Mouse (Mus musculus) frontal cortex, adult (tissue): Measurements from ENCODE around the gene Phlpp2.
A peak's percentile ranks its signal among the peaks of the same experiment; 100 is the strongest.
"Not testable (repeated sequence)": the region's sequence is repeated elsewhere in the genome, so short reads cannot be mapped to it uniquely, and the experiment has no call there.

Source experiments
- ATAC-seq: cut with Nextera tagmentation; 2 replicates; pipeline ENCODE4 v1.9.2; 2017; ENCODE audit warnings: mild to moderate bottlenecking, moderate library complexity, mixed read lengths; ENCODE audit not compliant: low TSS enrichment

Gene Phlpp2

GRCm38 (mm10) chr8:109868003-109868679, at the start of gene Phlpp2:
TSS of gene Phlpp2 (plus strand) at chr8:109868542.
- peak; percentile 88 for ATAC-seq

GRCm38 (mm10) chr8:109823561-109823960, 44.8 kb upstream of the Phlpp2 start:
- ATAC-seq: no peak

DNA sequence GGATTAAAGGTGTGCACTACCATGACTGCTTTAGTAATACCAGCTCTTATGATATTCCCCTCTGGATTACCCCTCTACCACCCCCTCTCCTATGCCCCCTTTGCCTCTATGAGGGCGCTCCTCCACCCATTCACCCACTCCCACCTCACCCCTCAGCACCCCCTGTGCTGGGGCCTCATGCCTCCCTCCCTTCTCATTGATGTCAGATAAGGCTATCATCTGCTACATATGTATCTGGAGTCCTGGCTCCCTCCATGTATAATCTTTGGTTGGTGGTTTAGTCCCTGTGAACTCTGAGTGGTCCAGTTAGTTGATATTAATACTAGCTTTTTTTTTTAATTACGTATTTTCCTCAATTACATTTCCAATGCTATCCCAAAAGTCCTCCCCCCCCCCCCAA, 28.5 kb upstream of the Phlpp2 start:
- ATAC-seq: no peak

DNA sequence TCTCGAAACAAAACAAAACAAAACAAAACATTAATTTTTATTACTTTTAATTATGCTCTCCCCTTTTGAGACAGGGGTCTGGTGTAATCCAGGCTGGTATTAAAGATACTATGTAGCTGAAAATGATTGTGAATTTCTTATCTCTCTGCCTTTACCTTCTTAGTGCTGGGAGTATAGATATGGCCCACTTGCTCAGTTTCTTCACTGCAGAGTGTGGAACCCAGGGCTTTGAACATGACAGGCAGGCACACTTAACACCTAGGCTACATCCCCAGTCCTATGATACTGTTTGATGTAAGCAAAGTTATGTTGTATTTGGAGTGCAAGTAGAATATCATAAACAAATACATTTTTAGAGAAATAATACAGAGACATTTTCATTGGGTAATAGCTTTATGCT, 25.9 kb upstream of the Phlpp2 start:
- no peak for ATAC-seq

DNA sequence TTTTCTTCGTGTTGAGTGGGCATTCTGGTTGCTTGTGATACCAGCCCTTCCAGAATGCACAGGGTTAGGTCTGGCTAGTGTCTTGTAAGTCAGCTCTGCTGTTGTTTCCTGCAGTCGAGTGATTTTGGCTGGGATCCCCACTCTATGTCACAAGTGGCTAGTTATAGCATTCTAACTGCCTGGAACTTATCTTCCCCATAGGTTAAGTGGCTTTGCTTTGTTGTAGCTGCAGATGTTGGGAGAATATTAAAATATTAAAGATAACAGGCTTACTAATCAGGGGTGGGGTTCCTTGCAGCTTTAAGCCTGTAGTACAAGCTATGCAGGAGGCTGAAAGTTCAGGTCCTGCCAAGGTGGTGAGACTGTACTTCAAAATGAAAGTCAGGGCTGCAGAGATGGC, 20.5 kb upstream of the Phlpp2 start:
- ATAC-seq: no peak

GRCm38 (mm10) chr8:109848981-109849380, 19.4 kb upstream of the Phlpp2 start:
- ATAC-seq: no peak

DNA sequence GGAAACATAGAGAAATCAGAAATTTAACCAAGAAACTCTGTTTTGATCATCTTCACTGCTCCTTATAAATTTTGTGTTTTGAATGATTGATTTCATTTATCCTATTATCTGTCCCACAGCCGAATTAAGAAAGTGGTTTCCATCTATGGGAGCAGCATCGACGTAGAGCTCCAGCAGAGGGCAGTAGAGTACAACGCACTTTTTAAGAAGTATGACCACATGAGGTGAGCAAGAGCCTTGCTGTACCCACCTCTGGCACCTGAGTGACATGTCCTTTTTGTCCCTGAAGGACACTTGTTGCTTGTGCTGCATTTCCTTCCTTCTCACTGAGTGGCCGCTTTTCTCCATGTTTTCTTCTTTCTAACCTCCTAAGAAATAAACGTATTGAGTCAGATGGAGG, 14.9 kb upstream of the Phlpp2 start:
- peak; percentile 81 for ATAC-seq

DNA sequence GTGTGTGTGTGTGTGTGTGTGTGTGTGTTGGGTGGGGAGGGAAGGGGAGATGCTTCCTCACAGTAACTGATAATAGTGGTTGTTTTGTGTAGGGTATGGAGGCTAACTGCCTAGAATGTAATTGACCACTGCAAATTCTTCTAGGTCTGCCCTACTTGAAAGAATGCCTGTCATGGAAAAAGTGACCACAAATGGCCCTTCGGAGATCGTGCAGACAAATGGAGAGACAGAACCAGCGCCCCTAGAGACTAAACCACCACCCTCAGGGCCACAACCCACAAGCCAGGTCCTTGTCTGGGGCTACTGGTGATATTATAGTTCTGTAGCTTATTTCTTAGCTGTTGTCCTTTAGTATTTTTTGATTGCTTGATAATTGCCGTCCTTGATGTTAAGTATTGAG, 13.8 kb upstream of the Phlpp2 start:
- no peak for ATAC-seq

- ATAC-seq: no peak
Measured at GRCm38 (mm10) chr8:109855451-109855850, 12.9 kb upstream of the Phlpp2 start.

- no peak for ATAC-seq
Measured at GRCm38 (mm10) chr8:109863398-109863797, 4.9 kb upstream of the Phlpp2 start.

DNA sequence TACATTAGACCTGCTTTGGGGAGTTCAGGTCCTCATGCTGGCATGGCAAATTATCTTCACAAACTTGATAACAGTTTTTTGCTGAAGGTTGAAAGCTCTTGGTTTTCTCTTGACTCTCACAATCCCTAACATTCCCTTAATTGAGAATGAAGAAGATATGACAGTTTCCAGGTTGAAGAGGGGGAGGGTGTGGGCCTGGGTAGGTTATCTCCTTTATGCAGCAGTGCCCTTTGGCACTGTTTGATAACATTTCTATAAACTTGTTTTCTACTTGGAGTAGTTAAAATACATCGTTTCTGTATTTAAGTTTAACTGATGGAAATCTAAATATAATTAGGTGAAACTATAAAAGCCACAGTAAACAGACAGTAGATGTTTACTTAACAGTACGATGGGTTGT, 3.5 kb upstream of the Phlpp2 start:
- no peak for ATAC-seq

- peak; percentile 59 for ATAC-seq
Measured at GRCm38 (mm10) chr8:109865536-109865935, 2.8 kb upstream of the Phlpp2 start.

DNA sequence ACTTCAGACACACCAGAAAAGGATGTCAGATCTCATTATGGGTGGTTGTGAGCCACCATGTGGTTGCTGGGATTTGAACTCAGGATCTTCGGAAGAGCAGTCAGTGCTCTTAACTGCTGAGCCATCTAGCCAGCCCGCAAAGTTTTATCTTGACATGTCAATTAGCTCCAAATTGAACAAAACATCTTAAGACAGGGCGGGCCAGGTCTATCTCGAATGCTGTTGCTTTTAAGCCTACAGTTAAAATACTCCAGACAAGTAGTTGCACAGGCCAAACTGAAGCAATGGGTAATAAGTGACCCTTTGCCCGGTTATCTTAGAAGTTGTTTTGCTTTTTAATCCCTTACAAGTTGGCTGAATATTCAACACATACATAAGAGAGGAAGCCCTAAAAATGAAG, 1.7 kb upstream of the Phlpp2 start:
- ATAC-seq: no peak

- peak; percentile 35 for ATAC-seq
Measured at GRCm38 (mm10) chr8:109868680-109869361, 479 bp downstream of the Phlpp2 start.

GRCm38 (mm10) chr8:109871056-109871455, 2.7 kb downstream of the Phlpp2 start:
- ATAC-seq: no peak

GRCm38 (mm10) chr8:109873800-109874199, 5.5 kb downstream of the Phlpp2 start:
- not testable (repeated sequence) for ATAC-seq

- no peak for ATAC-seq
Measured at GRCm38 (mm10) chr8:109880012-109880662, 11.8 kb downstream of the Phlpp2 start.

- ATAC-seq: no peak
Measured at GRCm38 (mm10) chr8:109885294-109885693, 17.0 kb downstream of the Phlpp2 start.

GRCm38 (mm10) chr8:109889211-109889610, 20.9 kb downstream of the Phlpp2 start:
- ATAC-seq: no peak

DNA sequence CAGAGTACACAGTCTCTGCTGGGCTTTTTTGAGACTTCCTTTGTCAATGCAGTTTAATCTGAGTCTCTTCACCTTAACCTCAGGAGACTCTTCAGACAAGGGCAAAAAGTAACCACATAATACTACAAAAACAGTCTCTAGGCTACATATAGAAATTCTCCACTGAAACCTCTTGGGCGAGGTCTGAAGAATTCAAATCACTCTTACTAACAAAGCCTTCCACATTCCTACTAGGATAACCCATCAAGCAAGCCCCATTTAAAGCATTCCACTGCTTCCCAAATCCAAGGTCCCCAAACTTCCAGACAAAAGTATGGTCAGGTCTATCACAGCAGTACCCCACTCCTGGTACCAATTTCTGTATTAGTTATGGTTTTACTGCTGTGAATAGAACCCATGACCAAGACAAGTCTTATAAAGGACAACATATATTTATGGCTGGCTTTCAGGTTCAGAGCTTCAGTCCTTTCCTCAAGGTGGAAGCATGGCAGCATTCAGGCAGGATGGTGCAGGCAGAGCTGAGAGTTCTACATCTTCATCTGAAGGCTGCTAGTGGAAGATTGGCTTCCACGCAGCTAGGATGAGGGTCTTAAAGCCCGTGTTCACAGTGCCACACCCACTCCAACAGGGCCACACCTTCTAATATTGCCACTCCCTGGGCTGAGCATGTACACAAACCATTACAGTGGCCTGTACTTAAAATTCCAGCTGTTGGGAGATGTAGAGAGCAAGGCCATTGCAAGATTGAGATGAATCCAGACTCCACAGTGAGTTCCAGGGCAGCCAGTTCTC, 22.6 kb downstream of the Phlpp2 start:
- ATAC-seq: no peak

- ATAC-seq: no peak
Measured at GRCm38 (mm10) chr8:109894636-109895035, 26.3 kb downstream of the Phlpp2 start.

DNA sequence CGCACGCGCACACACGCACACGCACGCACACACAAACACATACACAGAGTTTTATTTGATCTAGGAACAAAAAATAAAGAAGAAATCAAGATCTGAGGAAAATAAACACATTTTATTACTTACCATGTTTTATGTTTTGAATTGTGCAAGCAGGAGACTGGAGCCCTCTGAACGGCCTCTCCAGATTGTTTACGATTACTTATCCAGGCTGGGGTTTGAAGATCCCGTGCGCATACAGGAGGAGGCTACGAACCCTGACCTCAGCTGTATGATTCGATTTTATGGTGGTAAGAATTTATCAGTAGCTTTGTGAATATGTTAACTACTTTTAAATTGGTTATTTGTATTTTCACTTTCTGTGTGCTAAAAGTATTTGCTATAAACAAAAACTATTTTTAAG, 27.0 kb downstream of the Phlpp2 start:
- no peak for ATAC-seq
